ENCODE assay signal across 8 mouse cellular contexts in genomic region chr9:110994716-110995172, GRCm38 (mm10). TPM values are rescaled to one million over a fixed set of nuclear protein-coding genes. Genes with fewer than 3 reads are reported as not detected.
DNase-seq lines count a peak whose midpoint lies in the region; ATAC-seq and TF ChIP-seq lines count a peak whose summit lies in the region.

No protein-coding gene starts in this region.

- H3K27me3 ChIP-seq in hindbrain, embryonic 11.5 days (ENCODE audit: control insufficient read depth, insufficient read depth, low read length): no peaks in the 10 kb centered on the region
- no peaks in the 10 kb centered on the region for H3K27me3 ChIP-seq in lung, postnatal 0 days (replicated peaks; ENCODE audit: insufficient read depth, low read length)

- H3K4me2 ChIP-seq in hindbrain, embryonic 11.5 days (replicated peaks; ENCODE audit: low read depth, low read length): peak overlapping the region; percentile 37
- H3K4me2 ChIP-seq in lung, postnatal 0 days (replicated peaks; ENCODE audit: low read depth, low read length): peak overlapping the region; percentile 51

- H3K27ac ChIP-seq in hindbrain, embryonic 11.5 days (ENCODE audit: low read depth, low read length): no peak overlapping the region
- H3K27ac ChIP-seq in lung, postnatal 0 days (ENCODE audit: low read length): peak overlapping the region; percentile 81

- peak overlapping the region; percentile 42; the same call in 1 of the 2 replicates for H3K9ac ChIP-seq in hindbrain, embryonic 11.5 days (ENCODE audit: low read depth, low read length)
- peak overlapping the region; percentile 34; the same call in 1 of the 2 replicates for H3K9ac ChIP-seq in lung, postnatal 0 days (replicated peaks; ENCODE audit: low read depth)

- 11% methylated on average over 13 of the region's 13 CpGs for whole genome bisulfite sequencing in hindbrain, embryonic 11.5 days
- WGBS in lung, postnatal 0 days: 7% methylated on average over 13 of the region's 13 CpGs

- H3K4me3 ChIP-seq in hindbrain, embryonic 11.5 days (ENCODE audit: low read depth, low read length): peak overlapping the region; percentile 33
- H3K4me3 ChIP-seq in lung, postnatal 0 days (ENCODE audit: low read depth, low read length): peak overlapping the region; percentile 34

- H3K9me3 ChIP-seq in hindbrain, embryonic 11.5 days (ENCODE audit: control insufficient read depth, low read length): no peaks in the 10 kb centered on the region
- no peaks in the 10 kb centered on the region for H3K9me3 ChIP-seq in lung, postnatal 0 days (ENCODE audit: low read length)

- ATAC-seq in hindbrain, embryonic 11.5 days (ENCODE audit: low FRiP score): peak; percentile 86
- ATAC-seq in lung, postnatal 0 days: peak; percentile 81

- no peaks in the 10 kb centered on the region for H3K4me1 ChIP-seq in hindbrain, embryonic 11.5 days (replicated peaks; ENCODE audit: control insufficient read depth, insufficient read depth, low read length)
- 0 out of 2 replicates have a peak, but pooled peaks cover 5% of the 10 kb centered on the region for H3K4me1 ChIP-seq in lung, postnatal 0 days (ENCODE audit: insufficient read depth, low read depth, low read length)

- peak; percentile 68 for DNase-seq in Muller cell, postnatal 12 days (ENCODE audit: inconsistent ontology term)
- peak; percentile 70 for DNase-seq in cerebellum, adult 9-10 months
- peak; percentile 62 to 83 for DNase-seq in frontal cortex, adult 2 months (ENCODE audit: extremely low spot score in 1 of 2, low spot score in 1 of 2)
- peak; percentile 83 for DNase-seq in hindbrain, embryonic 11.5 days (ENCODE audit: low spot score)
- DNase-seq in layer of hippocampus, postnatal 10 days (ENCODE audit: low spot score in 2 of 2): peak; percentile 62 to 75
- peak; percentile 96 for DNase-seq in lung, postnatal 0 days (ENCODE audit: low spot score)
- DNase-seq in retina, adult 2 months (ENCODE audit: low read depth, low spot score): peak; percentile 73
- DNase-seq in thymus, postnatal 36 days: peak; percentile 80 to 87

- no peak for TF ChIP-seq EP300 in lung, postnatal 0 days (IDR thresholded peaks at IDR 0.05)

- TF ChIP-seq CTCF in lung, postnatal 0 days (IDR thresholded peaks at IDR 0.05): peak; percentile 59

- no peaks in the 10 kb centered on the region for H3K36me3 ChIP-seq in hindbrain, embryonic 11.5 days (ENCODE audit: control insufficient read depth, insufficient read depth, low read length)
- H3K36me3 ChIP-seq in lung, postnatal 0 days (ENCODE audit: insufficient read depth, low read length): no peaks in the 10 kb centered on the region

RNA-seq across cellular contexts. Expression of gene Rtp3, which starts 4.4 kb away (rescaled TPM):
- 0.50 and 0.71 TPM in 2 replicates for polyA plus RNA-seq in frontal cortex, adult 2 months (2012; rRNA removed)
- 0.21 TPM in 1 of 2 replicates, not detected in the other for polyA plus RNA-seq in hindbrain, embryonic 11.5 days (2014; fragmentation: Nextera tagmentation; extraction: Ambion mirVana)
- under 1 TPM in 1 of 2 experiments, not detected in 1; 0.21 TPM for total RNA-seq in layer of hippocampus, postnatal 10 days (2021)
- 1.7 and 3.0 TPM in 2 replicates for polyA plus RNA-seq in lung, postnatal 0 days (2015; fragmentation: Nextera tagmentation; extraction: Ambion mirVana)

RNA-seq across cellular contexts. Expression of gene Ltf, which starts 24.3 kb away (rescaled TPM):
- polyA plus RNA-seq in frontal cortex, adult 2 months (2012; rRNA removed): 0.06 and 0.71 TPM in 2 replicates
- 0.95 TPM in 1 of 2 replicates, not detected in the other for polyA plus RNA-seq in hindbrain, embryonic 11.5 days (2014; fragmentation: Nextera tagmentation; extraction: Ambion mirVana)
- total RNA-seq in layer of hippocampus, postnatal 10 days (2021): 1 to 10 TPM in 1 of 2 experiments, not detected in 1; 2.0 TPM
- polyA plus RNA-seq in lung, postnatal 0 days (2015; fragmentation: Nextera tagmentation; extraction: Ambion mirVana): 11.3 and 16.1 TPM in 2 replicates

RNA-seq across cellular contexts. Expression of gene Lrrc2, which starts 43.4 kb away (rescaled TPM):
- 0.97 and 1.0 TPM in 2 replicates for polyA plus RNA-seq in frontal cortex, adult 2 months (2012; rRNA removed)
- polyA plus RNA-seq in hindbrain, embryonic 11.5 days (2014; fragmentation: Nextera tagmentation; extraction: Ambion mirVana): 0.06 and 0.21 TPM in 2 replicates
- total RNA-seq in layer of hippocampus, postnatal 10 days (2021): 1 to 10 TPM; 1.6 to 1.7 TPM
- polyA plus RNA-seq in lung, postnatal 0 days (2015; fragmentation: Nextera tagmentation; extraction: Ambion mirVana): 1.6 and 2.2 TPM in 2 replicates

RNA-seq across cellular contexts. Expression of gene Tdgf1, which starts 48.8 kb away (rescaled TPM):
- 0.94 and 1.3 TPM in 2 replicates for polyA plus RNA-seq in frontal cortex, adult 2 months (2012; rRNA removed)
- polyA plus RNA-seq in hindbrain, embryonic 11.5 days (2014; fragmentation: Nextera tagmentation; extraction: Ambion mirVana): not detected in 2 replicates
- not detected for total RNA-seq in layer of hippocampus, postnatal 10 days (2021)
- 0.19 and 0.20 TPM in 2 replicates for polyA plus RNA-seq in lung, postnatal 0 days (2015; fragmentation: Nextera tagmentation; extraction: Ambion mirVana)
